Mouse (Mus musculus) brain, embryonic 14.5 days (tissue): Measurements from ENCODE around the gene Cdca7.

Experiments used
- CTCF ChIP-seq: fragments of 200-500 bp; IDR thresholded peaks from 2 replicates; pipeline ENCODE4 v1.5.1; 2012; ENCODE audit warnings: inconsistent platforms, mild to moderate bottlenecking, moderate library complexity, borderline replicate concordance; ENCODE audit not compliant: insufficient read depth, insufficient read length; ENCODE audit errors: extremely low read depth
- POLR2A ChIP-seq: fragments of 200-500 bp; IDR thresholded peaks from 2 replicates; pipeline ENCODE4 v1.6.1; 2012; ENCODE audit warnings: mild to moderate bottlenecking, inconsistent platforms, borderline replicate concordance; ENCODE audit not compliant: poor library complexity, insufficient read depth, insufficient read length, severe bottlenecking; ENCODE audit errors: extremely low read depth

GRCm38 (mm10) chr2:72477221-72477620 lies 1.3 kb downstream of the Cdca7 start:
- TF ChIP-seq POLR2A (no peak), CTCF (no peak)
